Mouse (Mus musculus) adipocyte (in vitro differentiated cells): Measurements from ENCODE around the gene Eral1.

Experiments
- DNase-seq: peaks from one replicate; pipeline ENCODE4 v3.0.0-alpha.2; 2016; ENCODE audit warnings: low spot score

Gene Eral1

DNA sequence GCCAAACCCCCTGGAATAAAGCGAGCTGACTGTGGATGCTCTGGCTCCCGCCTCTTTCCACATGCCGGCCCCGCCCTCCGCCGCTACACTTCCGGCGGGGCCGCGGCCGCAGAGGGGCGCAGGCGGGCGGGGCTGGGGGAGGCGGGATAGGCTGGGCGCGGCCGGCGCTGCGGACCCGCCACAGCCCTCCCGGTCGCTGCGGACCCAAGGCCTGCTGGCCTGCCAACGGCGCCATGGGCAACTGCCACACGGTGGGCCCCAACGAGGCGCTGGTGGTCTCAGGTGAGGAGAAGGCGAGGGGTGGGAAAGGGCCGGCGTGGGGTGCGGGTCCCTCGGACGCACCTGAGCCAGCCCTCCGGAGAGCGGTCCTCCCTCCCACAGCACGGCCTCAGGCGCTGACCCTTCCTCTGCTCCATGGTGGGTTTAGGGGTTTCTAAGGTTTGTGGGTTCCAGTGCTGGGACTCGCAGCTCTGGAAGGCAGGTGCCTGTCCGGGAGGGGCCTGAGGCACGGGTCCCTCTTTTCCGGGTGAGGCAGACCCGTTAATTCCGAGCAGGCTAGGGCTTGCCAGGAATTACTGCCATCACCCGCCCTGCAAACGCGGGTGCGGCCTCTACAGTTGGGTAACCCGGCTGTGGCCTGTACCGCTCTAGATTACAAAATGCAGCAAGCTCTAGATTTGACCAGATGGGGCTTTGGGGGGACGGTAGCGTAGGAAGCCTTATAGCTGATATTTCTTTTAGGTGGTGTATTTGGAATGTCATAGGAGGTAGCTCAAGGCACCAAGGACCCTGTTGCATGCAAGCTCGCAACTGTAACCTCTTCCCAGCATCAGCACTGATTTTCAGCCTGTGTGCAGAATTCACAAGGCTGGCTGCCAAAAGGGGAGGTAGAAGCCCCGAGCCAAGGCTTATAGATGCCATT is 42.1 kb downstream of the Eral1 start, which contains the start of gene Flot2:
TSS of gene Flot2 (plus strand) at position 101 of the 922 bp plus-strand sequence.
- DNase-seq: peak; percentile 68

DNA sequence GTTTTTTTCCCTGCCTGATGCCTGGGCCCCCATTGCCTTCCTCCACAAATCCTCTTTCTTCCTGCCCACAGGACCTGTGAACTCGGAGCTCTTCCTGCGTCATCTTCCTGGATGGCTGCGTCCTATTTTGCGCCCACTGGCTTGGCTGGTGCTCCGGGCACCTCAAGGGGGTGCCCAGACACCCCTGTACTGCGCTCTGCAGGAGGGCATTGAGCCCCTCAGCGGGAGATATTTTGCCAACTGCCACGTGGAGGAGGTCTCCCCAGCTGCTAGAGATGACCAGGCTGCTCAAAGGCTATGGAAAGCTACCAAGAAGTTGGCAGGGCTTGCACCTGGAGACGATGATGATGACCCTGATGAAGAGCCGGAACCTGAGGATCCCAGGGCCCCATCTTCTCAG is 43.4 kb downstream of the Eral1 start:
- DNase-seq: no peak

DNA sequence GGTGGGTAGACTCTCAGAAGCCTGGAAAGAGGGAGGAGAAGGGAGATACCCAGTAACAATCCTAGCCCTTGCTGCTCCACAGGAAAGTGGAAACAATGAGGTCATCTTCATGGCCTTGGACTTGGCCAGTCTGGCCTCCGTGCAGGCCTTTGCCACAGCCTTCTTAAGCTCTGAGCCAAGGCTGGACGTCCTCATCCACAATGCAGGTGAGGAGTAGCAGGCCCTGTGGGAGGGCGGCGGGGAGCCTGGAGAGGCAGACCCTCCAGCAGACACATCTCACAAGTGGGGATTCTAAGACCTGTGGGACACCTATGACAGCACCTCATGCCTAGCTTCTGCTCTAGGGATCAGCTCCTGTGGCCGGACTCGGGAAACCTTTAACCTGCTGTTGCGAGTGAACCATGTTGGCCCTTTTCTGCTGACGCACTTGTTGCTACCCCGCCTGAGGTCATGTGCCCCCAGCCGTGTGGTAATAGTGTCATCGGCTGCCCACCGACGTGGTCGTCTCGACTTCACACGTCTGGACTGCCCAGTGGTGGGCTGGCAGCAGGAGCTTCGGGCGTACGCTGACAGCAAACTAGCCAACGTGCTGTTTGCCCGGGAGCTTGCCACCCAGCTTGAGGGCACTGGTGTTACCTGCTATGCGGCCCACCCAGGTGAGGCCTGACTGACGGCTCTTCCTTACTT is 46.1 kb downstream of the Eral1 start:
- DNase-seq: no peak

DNA sequence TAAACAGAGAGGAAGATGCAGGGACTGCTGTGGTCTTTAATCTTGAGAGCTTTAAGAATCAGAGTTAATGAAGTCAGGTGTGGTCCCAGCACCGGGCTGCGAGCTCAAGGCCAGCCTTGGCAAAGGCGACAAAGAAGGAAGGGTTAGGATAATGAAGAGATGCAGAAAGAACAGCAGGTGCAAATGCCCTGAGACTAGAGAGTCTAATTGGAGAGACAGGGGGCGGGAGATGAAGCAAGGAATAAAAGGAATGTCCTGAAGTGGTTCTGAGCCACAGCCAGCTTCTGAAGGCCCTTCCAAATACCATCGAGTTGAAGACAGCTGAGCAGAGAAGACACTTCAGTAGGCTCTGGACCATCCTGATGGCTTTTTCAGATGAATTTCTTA is 47.4 kb downstream of the Eral1 start:
- no peak for DNase-seq

DNA sequence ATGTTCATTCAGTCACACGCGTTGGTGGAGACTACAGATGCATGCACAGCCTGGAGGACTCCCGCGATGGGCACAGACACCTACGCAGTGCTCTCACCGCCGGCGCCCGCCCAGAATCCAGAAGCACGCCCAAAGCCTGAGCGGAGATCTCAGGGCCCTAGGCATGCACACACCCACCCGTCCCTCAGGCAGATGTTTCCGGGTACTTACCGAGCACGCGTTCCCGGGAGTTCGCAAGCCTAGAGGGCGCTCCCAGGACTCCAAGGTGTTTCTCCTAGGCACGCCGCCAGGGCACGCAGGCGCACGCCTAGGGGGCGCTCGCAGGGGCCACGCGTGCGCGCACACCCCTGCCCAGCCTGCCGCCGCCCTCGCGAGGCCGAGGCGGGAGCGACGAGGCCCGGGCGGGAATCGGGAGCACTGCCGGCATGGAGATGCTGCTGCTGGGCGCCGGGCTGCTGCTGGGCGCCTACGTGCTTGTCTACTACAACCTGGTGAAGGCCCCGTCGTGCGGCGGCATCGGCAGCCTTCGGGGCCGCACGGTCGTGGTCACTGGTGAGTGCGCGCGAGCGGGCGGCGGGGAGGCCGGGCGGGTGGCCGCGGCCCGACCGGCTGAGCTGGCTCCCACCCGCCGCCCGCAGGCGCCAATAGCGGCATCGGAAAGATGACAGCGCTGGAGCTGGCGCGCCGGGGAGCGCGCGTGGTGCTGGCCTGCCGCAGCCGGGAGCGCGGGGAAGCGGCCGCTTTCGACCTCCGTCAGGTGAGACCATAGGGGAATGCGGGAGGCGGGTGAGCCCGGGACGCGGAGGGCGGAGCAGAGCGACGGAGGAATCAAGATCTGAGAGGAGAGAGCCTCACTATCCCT is 48.0 kb downstream of the Eral1 start, which contains the start of gene Dhrs13:
TSS of gene Dhrs13 (plus strand) at position 334 of the 862 bp plus-strand sequence.
- DNase-seq: peak; percentile 85

DNA sequence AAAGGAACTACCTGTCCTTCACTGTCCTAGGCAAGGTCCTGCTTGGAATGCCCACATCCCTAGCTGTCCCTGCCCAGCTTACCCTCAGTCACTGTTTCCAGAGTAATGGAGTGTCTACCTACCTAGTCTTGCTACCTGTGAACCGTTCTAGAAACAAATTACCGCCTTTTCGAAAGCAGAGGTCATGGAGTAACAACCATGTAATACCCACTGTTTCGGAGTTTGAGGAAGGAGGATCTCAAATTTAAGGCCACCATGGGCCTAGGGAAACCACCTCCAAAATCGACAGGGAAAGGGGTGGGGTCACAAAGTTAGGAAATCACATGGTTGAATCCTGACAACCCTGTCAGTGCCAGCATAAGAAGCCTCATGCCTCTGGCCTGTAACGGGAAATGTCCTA is 48.8 kb downstream of the Eral1 start:
- DNase-seq: peak; percentile 18

DNA sequence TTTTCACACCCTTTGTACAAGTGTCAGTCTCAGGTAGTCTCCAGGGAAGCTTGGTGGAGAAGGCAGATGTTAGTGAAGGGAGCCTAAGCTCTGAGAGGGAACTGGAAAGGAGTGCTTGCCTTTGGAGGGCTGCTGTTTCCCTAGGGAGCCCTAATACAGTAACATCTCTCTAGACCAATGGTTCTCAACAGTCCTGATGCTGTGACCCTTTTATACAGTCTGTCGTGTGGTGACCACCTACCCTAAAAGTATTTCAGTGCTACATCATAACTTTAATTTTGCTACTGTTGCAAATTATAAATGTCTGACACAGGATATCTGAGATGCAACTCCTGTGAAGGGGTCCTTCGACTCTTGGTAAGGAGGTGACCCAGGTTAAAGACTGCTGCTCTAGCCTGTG is 49.6 kb downstream of the Eral1 start:
- no peak for DNase-seq

DNA sequence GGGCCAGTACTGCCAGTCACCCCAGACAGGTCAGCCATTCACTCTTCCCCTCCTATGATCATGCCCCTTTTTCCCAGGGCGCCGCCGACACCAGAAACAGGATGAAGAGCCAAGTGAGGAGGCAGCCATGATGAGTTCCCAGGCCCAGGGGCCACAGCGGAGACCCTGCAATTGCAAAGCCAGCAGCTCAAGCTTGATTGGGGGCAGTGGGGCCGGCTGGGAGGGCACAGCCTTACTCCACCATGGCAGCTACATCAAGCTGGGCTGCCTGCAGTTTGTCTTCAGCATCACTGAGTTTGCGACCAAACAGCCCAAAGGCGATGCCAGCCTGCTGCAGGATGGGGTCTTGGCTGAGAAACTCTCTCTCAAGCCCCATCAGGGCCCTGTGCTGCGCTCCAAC is 50.9 kb downstream of the Eral1 start:
- no peak for DNase-seq

DNA sequence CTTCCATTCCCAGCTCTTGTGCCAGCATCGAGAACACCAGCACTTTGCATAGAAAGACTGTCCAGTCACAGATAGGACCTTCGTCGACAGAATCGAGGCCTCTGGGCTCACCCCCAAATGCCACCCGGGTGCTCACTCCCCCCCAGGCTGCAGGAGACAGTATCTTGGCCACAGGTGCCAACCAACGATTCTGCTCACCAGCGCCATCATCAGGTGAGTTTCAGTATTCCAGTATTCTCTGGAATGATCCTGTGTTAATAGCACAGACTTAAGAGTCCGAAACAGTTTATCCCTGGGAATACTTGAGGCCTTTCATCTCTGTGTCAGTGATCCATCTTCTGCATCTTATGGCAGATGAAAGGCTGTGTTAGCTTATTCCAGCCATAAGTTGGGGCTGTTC is 56.6 kb downstream of the Eral1 start:
- DNase-seq: peak; percentile 30
